Mouse (Mus musculus): ENCODE data around the gene Mfsd12.

The Mfsd12 gene

GRCm38 (mm10) chr10:81356352-81356990, 820 bp upstream of the Mfsd12 start:
- DNase-seq (ENCODE audit: low spot score in 2 of 2): no peak

- no peak for DNase-seq (ENCODE audit: low spot score in 2 of 2)
Observed at GRCm38 (mm10) chr10:81358209-81358608, 918 bp downstream of the Mfsd12 start.

GRCm38 (mm10) chr10:81358841-81359240, 1.6 kb downstream of the Mfsd12 start:
- no peak for DNase-seq (ENCODE audit: low spot score in 2 of 2)

DNA sequence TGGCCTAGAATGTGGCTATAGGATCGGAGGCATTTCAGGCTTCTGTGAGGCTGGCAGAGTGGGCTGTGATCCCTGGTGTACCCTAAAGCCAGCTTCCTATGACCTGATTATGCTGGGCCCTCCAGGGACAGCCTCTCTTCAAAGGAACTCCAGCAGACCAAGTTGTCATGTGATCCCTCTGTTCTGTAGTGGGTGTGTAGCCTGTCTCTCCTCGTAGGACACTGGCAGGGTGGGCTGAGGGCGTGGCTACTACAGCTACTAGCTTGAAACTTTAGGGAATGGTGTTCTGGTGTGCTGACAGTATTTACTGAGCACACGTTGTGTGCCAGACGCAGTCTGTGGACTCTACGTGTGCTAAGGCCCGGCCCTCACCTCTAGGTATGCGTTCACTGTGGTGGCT, 3.4 kb downstream of the Mfsd12 start:
- no peak for DNase-seq (ENCODE audit: low spot score in 2 of 2)

DNA sequence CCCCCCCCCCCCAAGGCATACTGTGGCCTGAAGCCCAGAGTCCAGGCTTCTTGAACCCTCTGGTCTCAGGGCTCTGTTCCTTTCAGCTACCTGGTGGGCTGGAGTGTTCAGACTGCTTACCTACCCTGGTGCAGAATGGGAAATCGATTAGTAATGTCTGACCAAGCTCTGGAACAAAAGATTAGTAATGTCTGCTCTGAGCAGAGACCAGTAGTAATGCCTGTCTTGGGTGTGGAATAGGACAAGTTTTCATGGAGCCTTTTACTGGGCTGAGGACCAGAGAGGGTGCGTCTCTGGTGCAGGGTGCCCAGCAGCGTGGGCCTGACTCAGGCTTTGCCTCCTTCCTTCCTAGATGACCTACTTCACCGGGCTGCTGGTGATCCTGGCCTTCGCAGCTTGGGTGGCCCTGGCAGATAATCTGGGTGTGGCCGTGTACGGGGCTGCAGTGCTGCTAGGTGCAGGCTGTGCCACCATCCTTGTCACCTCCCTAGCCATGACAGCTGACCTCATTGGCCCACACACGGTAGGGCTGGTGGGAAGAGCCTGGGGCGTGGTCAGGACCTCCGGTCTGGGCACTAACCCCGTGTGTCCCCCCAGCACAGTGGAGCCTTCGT, 5.2 kb downstream of the Mfsd12 start:
- no peak for DNase-seq (ENCODE audit: low spot score in 2 of 2)

DNA sequence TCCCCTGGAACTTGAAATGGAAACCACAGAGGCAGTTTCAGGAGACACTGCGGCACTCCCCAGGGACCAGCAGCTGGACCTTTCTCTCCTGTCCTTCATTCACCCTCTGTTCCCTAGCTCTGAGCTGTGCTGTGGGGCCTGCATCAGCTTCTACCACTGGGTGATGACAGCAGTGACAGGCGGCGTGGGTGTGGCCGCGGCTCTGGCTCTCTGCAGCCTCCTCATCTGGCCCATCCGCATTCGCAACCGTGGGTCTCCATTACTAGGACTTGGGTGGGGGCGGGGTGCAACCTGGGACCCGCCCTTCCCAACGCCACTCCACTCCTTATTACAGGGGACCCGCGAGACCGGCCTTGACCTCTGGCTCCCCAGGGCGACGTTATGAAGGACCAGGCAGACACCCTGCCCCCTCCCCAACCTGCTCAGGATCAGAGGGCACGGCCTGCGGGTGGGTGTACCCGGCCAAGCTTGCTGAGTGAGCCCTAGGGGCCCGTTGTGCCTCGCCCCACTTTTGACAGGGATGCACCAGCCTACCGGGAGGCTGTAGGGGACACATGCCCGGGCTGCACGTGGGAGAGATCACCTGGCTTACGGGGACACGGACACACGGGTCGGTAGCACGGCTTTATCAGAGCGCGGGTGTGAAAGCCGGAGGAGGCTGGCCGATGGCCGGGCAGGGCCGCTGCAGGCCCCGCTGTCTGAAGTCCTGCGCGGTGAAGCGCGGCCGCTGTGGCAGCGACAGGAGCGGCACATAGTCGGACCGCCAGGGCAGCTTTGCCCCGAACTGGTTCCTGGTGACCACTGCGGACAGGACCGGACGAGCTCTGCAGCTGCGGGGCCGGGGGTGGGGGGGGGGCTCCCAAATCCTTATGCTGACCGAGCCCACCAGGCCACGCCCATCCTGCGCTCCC, 6.4 kb downstream of the Mfsd12 start:
- no peak for DNase-seq (ENCODE audit: low spot score in 2 of 2)

DNA sequence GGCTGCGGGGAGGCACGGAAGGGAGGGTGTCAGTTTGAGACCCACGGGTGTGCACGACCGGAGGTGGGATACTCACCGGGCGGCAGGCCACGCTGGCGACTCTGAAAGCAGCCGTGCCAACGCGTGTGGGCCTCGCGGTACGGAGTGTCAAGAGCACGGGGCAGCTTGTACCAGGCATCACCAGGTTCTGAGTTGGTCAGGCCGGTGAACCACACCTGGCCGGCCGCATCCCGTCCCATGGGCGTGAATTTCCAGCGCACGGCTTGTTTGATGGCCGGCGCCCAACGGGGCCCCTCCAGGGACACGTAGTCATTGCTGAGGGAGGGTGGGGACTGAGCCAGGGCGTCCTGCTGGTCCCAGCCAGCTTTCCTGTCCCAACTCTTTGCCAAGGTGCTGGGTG, 7.4 kb downstream of the Mfsd12 start:
- DNase-seq (ENCODE audit: low spot score in 2 of 2): no peak

DNA sequence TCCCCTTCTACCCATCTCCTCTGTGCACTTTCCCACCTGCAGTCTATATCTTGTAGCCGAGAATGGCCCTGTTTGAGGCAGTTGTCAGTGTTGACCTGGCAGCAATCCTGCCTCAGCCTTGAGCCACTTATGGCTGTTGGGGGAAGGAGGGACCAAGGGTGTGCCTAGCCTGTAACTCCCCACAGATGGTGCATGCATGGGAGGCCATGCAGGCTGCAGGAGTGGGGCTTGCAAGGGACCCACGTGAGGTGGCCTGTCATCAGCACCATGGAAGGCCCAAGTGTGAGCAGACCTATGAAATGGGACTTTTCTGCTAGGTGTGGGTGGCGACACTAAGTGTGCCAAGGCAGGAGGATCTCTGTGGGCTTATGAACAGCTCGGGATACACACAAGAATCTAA, 7.8 kb downstream of the Mfsd12 start:
- no peak for DNase-seq (ENCODE audit: low spot score in 2 of 2)

DNA sequence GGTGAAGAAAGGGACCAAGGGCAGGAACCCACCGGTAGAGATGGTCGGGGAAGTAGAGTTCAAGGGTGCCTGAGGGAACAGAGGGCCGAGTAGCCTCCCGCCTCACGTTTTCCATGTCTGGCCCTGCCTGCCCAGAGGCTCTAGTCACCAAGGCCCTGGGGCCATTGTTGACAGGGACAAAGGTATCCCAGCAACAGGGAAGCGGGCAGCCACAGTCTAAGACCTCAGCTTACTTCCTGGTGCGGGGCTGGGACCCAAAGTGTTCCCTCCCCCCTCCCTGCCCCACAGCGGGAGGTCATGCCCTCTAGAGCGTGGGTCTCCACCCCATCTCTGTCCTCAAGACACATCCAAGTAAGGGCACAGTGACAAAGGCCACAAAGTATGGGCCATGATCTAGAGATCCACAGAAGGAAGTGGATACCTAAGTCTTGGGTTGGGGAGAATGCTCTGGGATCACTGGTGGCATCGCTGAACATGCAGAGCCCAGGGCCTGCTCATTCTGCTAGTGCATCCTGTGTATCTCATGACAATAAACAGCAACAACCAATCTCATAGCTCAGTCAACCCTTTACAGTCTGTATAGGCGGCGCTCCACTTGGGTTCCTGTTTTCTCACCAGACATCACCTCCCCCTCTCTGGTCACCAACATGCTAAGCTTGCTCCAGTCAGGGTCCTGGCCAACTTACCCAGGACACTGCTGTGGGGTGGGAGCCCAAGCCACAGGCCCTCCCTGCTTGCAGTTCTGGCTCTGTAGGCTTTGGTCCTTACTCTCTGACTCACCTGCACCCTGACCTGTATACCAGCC, 8.6 kb downstream of the Mfsd12 start, which contains the start of gene 4930404N11Rik:
4930404N11Rik (minus strand) TSS at position 145 of the 805 bp plus-strand sequence.
- DNase-seq (ENCODE audit: low spot score in 2 of 2): no peak

DNA sequence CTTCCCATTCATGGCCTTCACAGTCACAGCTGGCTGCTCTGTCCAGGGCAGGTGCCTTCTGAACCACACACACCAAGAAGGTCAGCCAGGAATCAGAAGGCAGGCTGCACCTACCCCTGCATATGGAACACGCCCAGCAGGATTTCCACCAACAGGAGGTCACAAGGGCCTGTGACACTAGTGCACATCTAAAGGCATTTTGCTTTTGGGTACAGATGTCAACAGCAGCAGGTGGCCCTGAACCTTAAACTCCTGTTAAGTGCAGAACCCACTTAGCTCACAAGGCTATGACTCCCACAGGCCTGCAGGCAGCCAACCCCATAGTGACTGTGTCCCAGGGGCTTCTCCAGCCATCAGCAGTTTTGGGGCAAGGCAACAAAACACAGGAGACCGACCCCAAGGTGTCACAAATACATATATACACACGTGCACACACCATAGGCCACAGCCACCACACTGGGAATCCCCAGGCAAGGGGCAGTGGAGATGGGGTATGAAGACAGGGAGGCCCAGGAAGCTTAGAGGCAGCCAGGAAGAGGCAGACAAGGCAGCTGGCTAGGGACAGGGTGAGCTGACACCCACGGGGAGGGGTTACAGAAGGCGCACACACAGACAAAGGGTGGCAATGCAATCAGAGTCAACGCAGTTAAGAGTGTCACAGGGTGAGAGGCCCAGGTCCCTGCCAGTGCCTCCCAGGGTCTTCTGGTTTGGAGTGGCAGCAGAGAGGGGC, 9.4 kb downstream of the Mfsd12 start:
- no peak for DNase-seq (ENCODE audit: low spot score in 2 of 2)

- no peak for DNase-seq (ENCODE audit: low spot score in 2 of 2)
Observed at GRCm38 (mm10) chr10:81367207-81367495, 9.9 kb downstream of the Mfsd12 start.

GRCm38 (mm10) chr10:81375322-81375721, 18.0 kb downstream of the Mfsd12 start:
- DNase-seq (ENCODE audit: low spot score in 2 of 2): no peak

GRCm38 (mm10) chr10:81376561-81377361, 19.5 kb downstream of the Mfsd12 start:
- no peak for DNase-seq (ENCODE audit: low spot score in 2 of 2)

DNA sequence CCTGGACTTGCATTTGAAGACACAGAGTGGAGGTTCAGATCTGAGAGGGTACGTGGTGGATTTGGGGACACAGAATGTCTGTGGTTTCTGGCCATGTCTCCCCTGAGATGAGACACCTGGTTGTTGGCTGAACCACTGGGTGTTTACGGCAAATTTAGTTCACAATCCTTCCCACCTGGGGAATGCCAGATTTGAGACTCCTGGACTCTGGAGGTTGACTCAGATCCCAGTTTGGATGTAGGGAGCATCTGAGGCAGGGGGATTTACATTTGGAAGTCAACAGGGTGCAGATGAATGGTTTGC, 20.0 kb downstream of the Mfsd12 start:
- no peak for DNase-seq (ENCODE audit: low spot score in 2 of 2)

- DNase-seq (ENCODE audit: low spot score in 2 of 2): no peak
Observed at GRCm38 (mm10) chr10:81377793-81378552, 20.7 kb downstream of the Mfsd12 start, which contains the start of gene Fzr1. Gene Fzr1 (minus strand): TSS chr10:81378516.

DNA sequence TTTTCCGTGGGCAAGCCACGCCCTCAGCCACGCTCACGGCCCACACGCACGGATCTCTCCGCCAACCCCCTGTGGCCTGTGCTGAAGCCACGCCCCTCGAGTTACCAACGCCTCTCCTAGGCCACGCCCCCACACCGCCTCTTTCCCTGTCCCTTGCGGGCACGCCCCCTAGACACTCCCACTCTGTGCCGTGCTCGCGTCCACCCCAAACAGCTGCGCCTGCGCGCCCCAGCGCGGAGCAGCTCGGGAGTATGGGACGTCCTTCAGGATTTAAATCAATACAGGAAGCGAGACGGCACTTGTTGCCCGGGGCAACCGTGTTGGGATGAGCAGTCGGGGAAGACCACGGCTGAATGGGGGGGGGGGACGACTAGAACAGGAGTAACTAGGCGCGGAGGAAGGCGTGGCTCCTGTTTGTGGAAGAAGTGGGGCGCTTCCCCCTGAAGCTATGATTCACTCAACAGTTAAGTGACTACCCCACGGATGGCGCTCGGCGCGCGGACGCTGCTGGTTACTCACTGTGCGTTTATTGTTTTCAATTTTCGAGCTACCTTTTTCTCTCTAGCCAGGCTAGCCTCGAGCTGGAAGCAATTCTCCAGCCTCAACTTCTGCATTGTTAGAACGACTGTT, 21.4 kb downstream of the Mfsd12 start:
- DNase-seq (ENCODE audit: low spot score in 2 of 2): peak; percentile 100

- DNase-seq (ENCODE audit: low spot score in 2 of 2): no peak
Observed at GRCm38 (mm10) chr10:81379183-81379553, 21.9 kb downstream of the Mfsd12 start.

GRCm38 (mm10) chr10:81379809-81380378, 22.6 kb downstream of the Mfsd12 start:
- no peak for DNase-seq (ENCODE audit: low spot score in 2 of 2)

- no peak for DNase-seq (ENCODE audit: low spot score in 2 of 2)
Observed at GRCm38 (mm10) chr10:81382039-81382438, 24.7 kb downstream of the Mfsd12 start.
